Mouse (Mus musculus): ENCODE results near the gene Kif20b. TPM values are rescaled to one million over a fixed set of nuclear protein-coding genes. Genes with fewer than 3 reads are reported as not detected.

Gene Kif20b
- polyA plus RNA-seq, 1 experiment: 0.34 TPM

- WGBS: 79% methylated on average over 4 of the region's 4 CpGs
- TF ChIP-seq CTCF (IDR thresholded peaks at IDR 0.05; ENCODE audit: insufficient read depth, low read length) (no peak), POLR2A (IDR thresholded peaks at IDR 0.05; ENCODE audit: borderline replicate concordance, extremely low read depth, low read depth, low read length) (no peak)
Measured at GRCm38 (mm10) chr19:34886324-34886723, 35.8 kb upstream of the Kif20b start.

GRCm38 (mm10) chr19:34890981-34891380, 31.2 kb upstream of the Kif20b start:
- no peak for TF ChIP-seq POLR2A (IDR thresholded peaks at IDR 0.05; ENCODE audit: borderline replicate concordance, extremely low read depth, low read depth, low read length)
- no peak for TF ChIP-seq CTCF (IDR thresholded peaks at IDR 0.05; ENCODE audit: insufficient read depth, low read length)
- WGBS: 43% methylated on average over 3 of the region's 3 CpGs
- no peak for DNase-seq
- Histone ChIP-seq H3K4me3 (replicated peaks; ENCODE audit: extremely low read depth, low read depth, low read length) (no peak overlapping the region), H3K4me1 (ENCODE audit: control insufficient read depth, insufficient read depth, low read length) (no peaks in the 10 kb centered on the region)

More at GRCm38 (mm10) chr19:34886324-34886723, 35.8 kb upstream of the Kif20b start:
- no peak for DNase-seq
- Histone ChIP-seq H3K4me3 (replicated peaks; ENCODE audit: extremely low read depth, low read depth, low read length) (no peak overlapping the region), H3K4me1 (ENCODE audit: control insufficient read depth, insufficient read depth, low read length) (no peaks in the 10 kb centered on the region)

DNA sequence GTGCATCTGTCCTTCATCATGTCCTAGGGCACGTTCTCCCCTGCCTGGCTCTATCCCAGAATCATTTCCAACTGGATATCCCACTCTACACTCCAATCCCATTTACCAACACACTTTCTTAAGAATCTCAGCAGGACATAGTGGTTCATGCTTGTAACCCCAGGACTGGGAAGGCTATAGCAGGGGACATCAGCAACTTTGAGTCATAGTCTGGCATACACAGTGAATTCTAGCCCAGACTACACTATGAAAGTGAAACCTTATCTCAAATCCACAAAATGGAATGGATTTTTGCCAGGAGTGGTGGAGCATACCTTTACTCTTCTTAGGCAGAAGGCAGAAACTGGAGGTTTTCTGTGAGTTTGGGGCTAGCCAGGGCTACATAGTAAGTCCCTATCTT, 30.6 kb upstream of the Kif20b start:
- H3K4me3 ChIP-seq (replicated peaks; ENCODE audit: extremely low read depth, low read depth, low read length): no peak overlapping the region
- no peaks in the 10 kb centered on the region for H3K4me1 ChIP-seq (ENCODE audit: control insufficient read depth, insufficient read depth, low read length)
- WGBS: 81% methylated on average over 1 of the region's 1 CpGs
- DNase-seq: no peak
- TF ChIP-seq CTCF (IDR thresholded peaks at IDR 0.05; ENCODE audit: insufficient read depth, low read length) (no peak), POLR2A (IDR thresholded peaks at IDR 0.05; ENCODE audit: borderline replicate concordance, extremely low read depth, low read depth, low read length) (no peak)

GRCm38 (mm10) chr19:34895082-34895481, 27.1 kb upstream of the Kif20b start:
- WGBS: 70% methylated on average over 4 of the region's 4 CpGs

GRCm38 (mm10) chr19:34897082-34897965, 24.8 kb upstream of the Kif20b start:
- no peak for TF ChIP-seq POLR2A (IDR thresholded peaks at IDR 0.05; ENCODE audit: borderline replicate concordance, extremely low read depth, low read depth, low read length)
- TF ChIP-seq CTCF (IDR thresholded peaks at IDR 0.05; ENCODE audit: insufficient read depth, low read length): no peak
- no peak for DNase-seq
- no peaks in the 10 kb centered on the region for H3K4me1 ChIP-seq (ENCODE audit: control insufficient read depth, insufficient read depth, low read length)
- H3K4me3 ChIP-seq (replicated peaks; ENCODE audit: extremely low read depth, low read depth, low read length): no peak overlapping the region
- 77% methylated on average over 15 of the region's 15 CpGs for WGBS

More at GRCm38 (mm10) chr19:34895082-34895481, 27.1 kb upstream of the Kif20b start:
- no peaks in the 10 kb centered on the region for H3K4me1 ChIP-seq (ENCODE audit: control insufficient read depth, insufficient read depth, low read length)
- no peak for TF ChIP-seq POLR2A (IDR thresholded peaks at IDR 0.05; ENCODE audit: borderline replicate concordance, extremely low read depth, low read depth, low read length)
- no peak for TF ChIP-seq CTCF (IDR thresholded peaks at IDR 0.05; ENCODE audit: insufficient read depth, low read length)
- H3K4me3 ChIP-seq (replicated peaks; ENCODE audit: extremely low read depth, low read depth, low read length): no peak overlapping the region
- no peak for DNase-seq

DNA sequence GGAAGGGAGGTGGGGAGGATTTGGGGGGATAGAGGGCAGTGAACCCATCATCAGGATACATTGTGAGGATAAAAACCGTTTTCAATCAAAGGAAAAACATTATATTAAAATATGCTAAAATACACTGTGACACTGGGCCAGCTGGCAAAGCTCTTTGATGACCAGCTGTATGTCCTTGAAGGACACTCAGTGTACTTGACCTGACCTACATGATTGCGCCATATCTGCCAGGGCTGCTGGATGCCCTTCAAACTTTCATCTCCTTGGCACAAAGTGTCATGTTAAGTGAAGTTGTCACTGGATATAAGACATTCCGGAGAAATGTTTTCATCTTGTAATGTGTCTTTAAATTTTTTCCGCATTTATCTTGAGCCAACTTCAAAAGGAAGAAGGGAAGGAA, 23.2 kb upstream of the Kif20b start:
- WGBS: 62% methylated on average over 4 of the region's 4 CpGs
- no peak for TF ChIP-seq CTCF (IDR thresholded peaks at IDR 0.05; ENCODE audit: insufficient read depth, low read length)
- no peak for TF ChIP-seq POLR2A (IDR thresholded peaks at IDR 0.05; ENCODE audit: borderline replicate concordance, extremely low read depth, low read depth, low read length)
- no peak for DNase-seq
- Histone ChIP-seq H3K4me3 (replicated peaks; ENCODE audit: extremely low read depth, low read depth, low read length) (no peak overlapping the region), H3K4me1 (ENCODE audit: control insufficient read depth, insufficient read depth, low read length) (no peaks in the 10 kb centered on the region)

DNA sequence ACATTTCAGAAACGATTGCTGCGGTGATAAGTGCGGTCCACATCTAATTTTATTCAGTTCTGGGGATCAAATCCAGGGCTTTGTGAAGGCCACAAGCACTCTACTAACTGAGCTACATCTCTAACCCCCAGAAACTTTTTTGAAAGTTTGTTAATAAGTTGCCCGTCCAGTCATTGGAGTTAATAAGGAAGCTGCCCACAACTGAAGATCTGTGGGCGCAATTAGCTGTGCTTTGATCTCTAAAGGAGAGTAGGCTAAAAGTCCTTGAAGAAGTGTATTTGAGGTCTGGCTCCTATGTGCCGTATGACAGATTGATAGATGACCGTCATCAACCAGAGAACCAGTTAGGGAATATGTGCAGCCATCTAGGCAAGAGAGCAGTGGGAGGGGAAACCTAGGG, 20.9 kb upstream of the Kif20b start:
- Histone ChIP-seq H3K4me1 (ENCODE audit: control insufficient read depth, insufficient read depth, low read length) (no peaks in the 10 kb centered on the region), H3K4me3 (replicated peaks; ENCODE audit: extremely low read depth, low read depth, low read length) (no peak overlapping the region)
- TF ChIP-seq CTCF (IDR thresholded peaks at IDR 0.05; ENCODE audit: insufficient read depth, low read length) (no peak), POLR2A (IDR thresholded peaks at IDR 0.05; ENCODE audit: borderline replicate concordance, extremely low read depth, low read depth, low read length) (no peak)
- DNase-seq: no peak
- WGBS: 90% methylated on average over 7 of the region's 7 CpGs

DNA sequence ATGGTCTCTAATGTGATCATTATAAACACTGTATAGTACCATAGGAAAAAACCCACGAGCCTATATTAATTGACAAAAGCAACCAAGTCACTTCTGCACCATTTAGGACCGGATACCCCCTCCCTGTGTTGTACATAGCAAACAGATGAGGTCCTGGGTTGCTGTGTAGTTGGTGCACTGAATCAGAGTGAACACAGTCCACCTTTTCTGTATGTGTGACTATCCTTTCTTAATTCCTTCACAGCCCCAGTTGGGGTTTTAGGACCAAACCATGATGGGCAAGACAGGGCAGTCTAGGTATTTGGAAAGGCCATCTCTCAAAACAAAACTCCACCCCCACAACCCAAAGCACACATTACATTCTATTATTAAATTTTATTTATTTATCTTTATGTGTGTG, 20.4 kb upstream of the Kif20b start:
- H3K4me1 ChIP-seq (ENCODE audit: control insufficient read depth, insufficient read depth, low read length): no peaks in the 10 kb centered on the region
- no peak overlapping the region for H3K4me3 ChIP-seq (replicated peaks; ENCODE audit: extremely low read depth, low read depth, low read length)
- 86% methylated on average over 2 of the region's 2 CpGs for WGBS
- DNase-seq: no peak
- no peak for TF ChIP-seq CTCF (IDR thresholded peaks at IDR 0.05; ENCODE audit: insufficient read depth, low read length)
- TF ChIP-seq POLR2A (IDR thresholded peaks at IDR 0.05; ENCODE audit: borderline replicate concordance, extremely low read depth, low read depth, low read length): no peak

DNA sequence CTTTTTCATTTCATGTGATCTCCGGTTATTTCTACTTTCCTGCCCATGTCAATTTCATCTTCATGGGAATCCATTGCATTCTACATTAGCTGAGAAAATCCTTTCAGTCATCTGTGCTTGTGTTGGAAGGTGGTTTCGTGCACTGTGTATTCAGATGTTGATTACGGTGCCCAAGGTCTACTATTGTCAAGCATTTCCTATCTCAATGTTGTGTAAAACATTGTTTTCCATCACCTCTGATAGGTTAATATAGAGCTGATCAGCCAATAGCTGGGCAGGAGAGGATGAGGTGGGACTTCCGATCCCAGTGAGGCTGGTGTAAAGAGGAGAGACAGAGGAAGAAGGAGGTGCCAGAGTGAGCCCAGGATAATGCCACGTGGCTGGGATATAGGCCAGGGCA, 18.1 kb upstream of the Kif20b start:
- WGBS: 70% methylated on average over 5 of the region's 5 CpGs
- Histone ChIP-seq H3K4me1 (ENCODE audit: control insufficient read depth, insufficient read depth, low read length) (no peaks in the 10 kb centered on the region), H3K4me3 (replicated peaks; ENCODE audit: extremely low read depth, low read depth, low read length) (no peak overlapping the region)
- TF ChIP-seq CTCF (IDR thresholded peaks at IDR 0.05; ENCODE audit: insufficient read depth, low read length): no peak
- no peak for TF ChIP-seq POLR2A (IDR thresholded peaks at IDR 0.05; ENCODE audit: borderline replicate concordance, extremely low read depth, low read depth, low read length)
- no peak for DNase-seq

- DNase-seq: no peak
- WGBS: 90% methylated on average over 7 of the region's 7 CpGs
- TF ChIP-seq CTCF (IDR thresholded peaks at IDR 0.05; ENCODE audit: insufficient read depth, low read length) (no peak), POLR2A (IDR thresholded peaks at IDR 0.05; ENCODE audit: borderline replicate concordance, extremely low read depth, low read depth, low read length) (no peak)
- H3K4me1 ChIP-seq (ENCODE audit: control insufficient read depth, insufficient read depth, low read length): no peaks in the 10 kb centered on the region
- H3K4me3 ChIP-seq (replicated peaks; ENCODE audit: extremely low read depth, low read depth, low read length): no peak overlapping the region
Measured at GRCm38 (mm10) chr19:34905424-34905823, 16.7 kb upstream of the Kif20b start.
